Mouse (Mus musculus): ENCODE results near the gene Qrich1.

The Qrich1 gene

GRCm38 (mm10) chr9:108516380-108517251 lies at the start of gene Qrich1:
Gene Qrich1, plus strand, starts transcription at chr9:108516806.
- peak; percentile 99 for DNase-seq (ENCODE audit: low read depth, low spot score)

GRCm38 (mm10) chr9:108469430-108469829 lies 47.2 kb upstream of the Qrich1 start:
- DNase-seq (ENCODE audit: low read depth, low spot score): no peak

DNA sequence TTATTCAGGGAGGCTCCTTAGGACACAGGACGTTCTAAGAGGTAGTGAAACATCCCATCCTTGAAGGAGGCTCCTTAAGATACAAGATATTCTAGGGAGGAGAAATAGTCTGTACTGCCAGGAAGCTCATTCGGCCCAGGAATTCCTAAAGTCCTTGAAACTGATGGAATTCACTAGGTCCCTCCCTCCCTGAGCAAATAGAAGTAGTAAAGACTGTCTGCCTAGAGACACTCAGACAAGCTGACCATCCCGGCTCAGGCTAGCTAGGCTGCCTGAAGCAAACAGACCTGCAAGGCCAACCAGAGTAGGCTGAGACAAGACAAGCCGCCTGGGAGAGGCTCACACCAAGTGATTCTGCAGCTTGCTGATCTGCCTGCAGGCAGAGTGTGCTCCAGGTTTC lies 46.8 kb upstream of the Qrich1 start:
- DNase-seq (ENCODE audit: low read depth, low spot score): no peak

GRCm38 (mm10) chr9:108474528-108474927 lies 42.1 kb upstream of the Qrich1 start:
- peak; percentile 48 for DNase-seq (ENCODE audit: low read depth, low spot score)

DNA sequence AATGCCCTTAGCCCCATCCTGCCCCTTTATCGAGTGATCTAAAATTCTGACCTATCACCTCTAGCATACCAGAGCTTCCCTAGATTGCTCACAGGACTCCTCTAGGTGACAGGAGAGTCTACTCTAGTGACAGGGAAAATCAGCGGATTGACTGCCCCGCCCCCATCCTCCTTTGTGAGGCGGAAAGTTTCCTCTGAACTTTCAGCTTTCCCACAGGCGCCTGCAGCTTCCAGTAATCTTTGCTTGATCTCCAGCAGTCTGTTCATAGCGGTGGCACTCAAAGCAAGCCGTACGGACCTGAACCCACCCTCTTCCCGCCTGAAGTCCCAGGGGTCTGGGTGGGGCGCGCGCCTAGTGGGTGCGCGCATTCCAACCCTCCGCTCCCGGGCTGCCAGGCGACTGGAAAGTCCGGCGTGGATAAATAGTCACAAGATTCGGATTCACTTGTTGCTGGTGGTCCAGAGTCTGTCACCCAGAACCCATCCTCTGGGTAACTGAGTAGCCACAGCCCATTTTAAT lies 37.9 kb upstream of the Qrich1 start:
- peak; percentile 88 for DNase-seq (ENCODE audit: low read depth, low spot score)

DNA sequence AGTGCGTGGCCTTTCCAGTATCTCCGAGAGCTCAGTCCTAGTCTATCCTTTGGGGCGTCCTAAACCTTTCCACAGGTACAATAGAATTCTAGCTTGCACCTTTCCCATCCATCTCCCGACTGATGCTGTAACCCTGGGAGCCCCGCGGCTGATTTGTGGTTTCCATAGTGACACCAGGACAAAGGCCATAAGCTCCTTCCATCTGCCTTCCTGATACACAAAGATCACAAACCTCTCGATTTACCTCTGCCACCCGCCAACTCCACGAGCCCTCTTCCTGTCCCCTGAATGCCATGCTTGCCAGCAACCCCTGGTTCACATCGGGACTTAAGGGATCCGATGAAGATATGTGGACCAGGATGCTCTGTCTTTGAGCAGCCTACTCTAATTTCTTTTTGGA lies 37.4 kb upstream of the Qrich1 start:
- DNase-seq (ENCODE audit: low read depth, low spot score): no peak

GRCm38 (mm10) chr9:108479721-108480351 lies 36.8 kb upstream of the Qrich1 start, which contains the start of gene Lamb2:
Gene Lamb2, plus strand, starts transcription at chr9:108479736.
- DNase-seq (ENCODE audit: low read depth, low spot score): peak; percentile 82

GRCm38 (mm10) chr9:108480813-108481519 lies 35.6 kb upstream of the Qrich1 start:
- no peak for DNase-seq (ENCODE audit: low read depth, low spot score)

- no peak for DNase-seq (ENCODE audit: low read depth, low spot score)
These were observed 34.9 kb upstream of the Qrich1 start for GRCm38 (mm10) chr9:108481520-108482210.

- no peak for DNase-seq (ENCODE audit: low read depth, low spot score)
These were observed 33.4 kb upstream of the Qrich1 start for GRCm38 (mm10) chr9:108483051-108483790.

DNA sequence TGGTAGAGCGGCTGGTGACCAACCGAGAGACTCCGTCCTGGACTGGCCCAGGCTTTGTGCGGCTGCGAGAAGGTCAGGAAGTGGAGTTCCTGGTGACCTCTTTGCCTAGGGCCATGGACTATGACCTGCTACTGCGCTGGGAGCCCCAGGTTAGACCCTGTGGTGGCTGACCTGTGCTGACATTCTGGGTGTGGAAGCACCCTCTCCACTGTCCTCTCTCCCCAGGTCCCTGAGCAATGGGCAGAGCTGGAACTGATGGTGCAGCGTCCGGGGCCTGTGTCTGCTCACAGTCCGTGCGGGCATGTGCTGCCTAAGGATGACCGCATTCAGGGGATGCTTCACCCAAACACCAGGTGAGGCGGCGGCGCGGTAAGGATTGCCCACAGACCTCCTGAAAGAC lies 32.6 kb upstream of the Qrich1 start:
- DNase-seq (ENCODE audit: low read depth, low spot score): no peak

DNA sequence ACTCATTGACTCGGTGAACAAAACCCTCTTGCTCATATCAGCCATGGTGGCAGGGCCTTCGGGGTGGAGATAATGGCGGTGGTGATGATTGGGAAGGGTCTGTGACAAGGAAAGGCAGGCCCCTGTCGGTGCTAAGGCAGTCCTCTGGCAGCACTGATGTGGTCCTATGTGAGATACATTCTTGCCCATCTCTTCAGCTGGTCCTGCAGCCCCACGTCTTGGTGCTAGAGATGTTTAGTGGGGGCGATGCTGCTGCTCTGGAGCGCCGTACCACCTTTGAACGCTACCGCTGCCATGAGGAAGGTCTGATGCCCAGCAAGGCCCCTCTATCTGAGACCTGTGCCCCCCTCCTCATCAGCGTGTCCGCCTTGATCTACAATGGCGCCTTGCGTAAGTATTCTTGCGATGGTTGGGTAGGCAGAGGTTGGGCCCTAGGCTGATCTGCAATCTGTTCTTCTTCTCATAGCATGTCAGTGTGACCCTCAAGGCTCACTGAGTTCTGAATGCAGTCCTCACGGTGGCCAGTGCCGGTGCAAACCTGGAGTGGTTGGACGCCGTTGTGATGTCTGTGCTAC lies 31.2 kb upstream of the Qrich1 start:
- DNase-seq (ENCODE audit: low read depth, low spot score): no peak

DNA sequence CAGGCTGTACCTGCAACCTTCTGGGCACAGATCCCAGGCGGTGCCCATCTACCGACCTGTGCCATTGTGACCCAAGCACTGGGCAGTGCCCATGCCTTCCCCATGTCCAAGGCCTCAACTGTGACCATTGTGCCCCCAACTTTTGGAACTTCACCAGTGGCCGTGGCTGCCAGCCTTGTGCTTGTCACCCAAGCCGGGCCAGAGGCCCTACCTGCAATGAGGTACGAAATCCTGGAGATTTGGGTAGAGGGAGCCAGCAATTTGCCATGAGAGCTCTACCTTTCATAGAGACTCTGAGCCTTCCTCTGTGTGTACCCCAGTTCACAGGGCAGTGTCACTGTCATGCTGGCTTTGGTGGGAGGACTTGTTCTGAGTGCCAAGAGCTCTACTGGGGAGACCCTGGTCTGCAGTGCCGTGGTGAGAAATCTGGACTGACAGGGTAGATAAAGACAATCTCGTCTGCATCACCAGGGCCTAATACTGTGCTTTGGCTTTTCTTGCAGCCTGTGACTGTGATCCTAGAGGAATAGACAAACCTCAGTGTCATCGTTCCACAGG lies 29.6 kb upstream of the Qrich1 start:
- no peak for DNase-seq (ENCODE audit: low read depth, low spot score)

DNA sequence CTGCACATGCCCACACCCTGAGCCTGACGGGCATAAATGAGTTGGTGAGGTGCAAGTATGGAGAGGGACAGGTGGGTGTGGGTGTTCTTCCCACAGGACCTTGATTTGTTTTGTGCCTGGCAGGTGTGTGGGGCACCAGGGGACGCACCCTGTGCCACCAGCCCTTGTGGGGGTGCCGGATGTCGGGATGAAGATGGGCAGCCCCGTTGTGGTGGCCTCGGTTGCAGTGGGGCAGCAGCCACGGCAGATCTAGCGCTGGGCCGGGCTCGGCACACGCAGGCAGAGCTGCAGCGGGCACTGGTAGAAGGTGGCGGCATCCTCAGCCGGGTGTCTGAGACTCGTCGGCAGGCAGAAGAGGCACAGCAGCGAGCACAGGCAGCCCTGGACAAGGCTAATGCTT lies 28.2 kb upstream of the Qrich1 start:
- DNase-seq (ENCODE audit: low read depth, low spot score): no peak

- DNase-seq (ENCODE audit: low read depth, low spot score): no peak
These were observed 27.4 kb upstream of the Qrich1 start for GRCm38 (mm10) chr9:108489215-108489614.

DNA sequence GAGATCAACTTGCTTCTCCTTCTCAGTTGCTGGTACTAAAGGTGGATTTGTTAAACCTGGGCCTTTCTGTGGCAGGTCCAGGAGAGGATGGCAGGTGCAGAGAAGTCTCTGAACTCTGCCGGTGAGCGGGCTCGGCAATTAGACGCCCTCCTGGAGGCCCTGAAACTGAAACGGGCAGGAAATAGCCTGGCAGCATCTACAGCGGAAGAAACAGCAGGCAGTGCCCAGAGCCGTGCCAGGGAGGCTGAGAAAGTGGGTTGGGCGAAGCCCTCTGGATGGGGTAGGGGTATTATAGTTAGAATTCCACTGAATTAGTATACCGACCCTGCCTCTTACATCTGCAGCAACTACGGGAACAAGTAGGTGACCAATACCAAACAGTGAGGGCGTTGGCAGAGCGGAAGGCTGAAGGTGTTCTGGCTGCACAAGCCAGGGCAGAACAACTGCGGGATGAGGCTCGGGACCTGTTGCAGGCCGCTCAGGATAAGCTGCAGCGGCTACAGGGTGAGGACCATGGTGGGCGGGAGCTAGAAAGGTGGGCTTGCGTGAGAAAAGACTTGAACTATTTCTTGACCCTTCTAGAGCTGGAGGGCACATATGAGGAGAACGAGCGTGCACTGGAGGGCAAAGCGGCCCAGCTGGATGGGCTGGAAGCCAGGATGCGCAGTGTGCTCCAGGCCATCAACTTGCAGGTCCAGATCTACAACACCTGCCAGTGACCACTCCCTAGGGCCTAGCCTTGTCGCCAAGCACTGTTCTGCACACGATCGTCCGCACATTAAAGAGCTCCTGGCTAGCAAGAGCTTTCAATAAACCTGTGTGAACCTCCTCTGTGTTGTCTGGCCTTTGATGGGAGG lies 26.7 kb upstream of the Qrich1 start:
- no peak for DNase-seq (ENCODE audit: low read depth, low spot score)

GRCm38 (mm10) chr9:108490559-108491285 lies 25.9 kb upstream of the Qrich1 start, which contains the start of gene Usp19:
Gene Usp19, plus strand, starts transcription at chr9:108490602.
- peak; percentile 97 for DNase-seq (ENCODE audit: low read depth, low spot score)

DNA sequence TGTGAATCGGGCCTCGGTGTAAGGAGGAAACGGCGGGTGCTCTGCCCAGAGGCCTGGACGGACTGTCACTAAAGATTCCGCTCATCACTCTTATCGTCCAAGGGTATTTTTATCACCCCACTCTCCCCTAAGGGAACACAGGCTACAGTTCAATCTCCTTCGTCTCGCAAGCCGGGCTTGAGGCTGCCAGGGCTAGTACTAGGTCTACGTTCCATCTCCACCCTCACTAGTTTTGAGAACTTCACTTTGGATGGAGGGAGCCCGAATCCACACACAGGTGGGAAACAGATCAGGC lies 25.4 kb upstream of the Qrich1 start:
- no peak for DNase-seq (ENCODE audit: low read depth, low spot score)
